Mouse (Mus musculus) brain, embryonic 14.5 days (tissue): ENCODE measurements around the gene Zfp664.

Source experiments
- CTCF ChIP-seq: fragments of 200-500 bp; IDR thresholded peaks from 2 replicates; pipeline ENCODE4 v1.5.1; 2012; ENCODE audit warnings: inconsistent platforms, mild to moderate bottlenecking, moderate library complexity, borderline replicate concordance; ENCODE audit not compliant: insufficient read depth, insufficient read length; ENCODE audit errors: extremely low read depth
- POLR2A ChIP-seq: fragments of 200-500 bp; IDR thresholded peaks from 2 replicates; pipeline ENCODE4 v1.6.1; 2012; ENCODE audit warnings: mild to moderate bottlenecking, inconsistent platforms, borderline replicate concordance; ENCODE audit not compliant: poor library complexity, insufficient read depth, insufficient read length, severe bottlenecking; ENCODE audit errors: extremely low read depth

DNA sequence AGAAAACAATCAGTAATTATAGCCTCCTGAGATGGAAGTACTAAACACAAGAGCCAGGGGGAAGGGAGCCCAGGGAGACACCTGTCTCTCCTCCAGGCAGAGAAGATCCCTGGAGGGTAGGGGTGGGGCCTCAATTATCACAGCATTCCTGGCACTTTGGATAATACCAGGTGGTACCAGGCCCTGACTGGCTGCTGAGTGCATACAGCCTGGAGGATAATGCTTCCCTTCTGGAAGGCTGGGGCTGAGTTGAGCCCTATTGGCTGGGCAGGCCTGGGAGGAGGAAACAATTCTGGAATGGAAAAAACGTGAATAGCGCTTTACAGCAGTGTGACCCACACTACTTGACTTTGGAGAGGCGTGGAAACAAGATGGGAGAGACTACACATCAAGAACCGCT is 10.9 kb upstream of the Zfp664 start:
- TF ChIP-seq CTCF (no peak), POLR2A (no peak)
